Mouse (Mus musculus) ES-E14 (cell line): ENCODE measurements around the gene Frem3.

Source experiments
- CHD2 ChIP-seq: IDR thresholded peaks from 2 replicates; pipeline ENCODE4 v1.6.1; 2014; ENCODE audit warnings: mild to moderate bottlenecking, low read depth, low read length, inconsistent platforms
- HCFC1 ChIP-seq: IDR thresholded peaks from 2 replicates; pipeline ENCODE4 v1.6.1; 2012; ENCODE audit warnings: low read length, inconsistent platforms, borderline replicate concordance; ENCODE audit not compliant: insufficient read depth
- MAFK ChIP-seq: IDR thresholded peaks from 2 replicates; pipeline ENCODE4 v1.6.1; 2014; ENCODE audit warnings: mild to moderate bottlenecking, low read depth, low read length, inconsistent platforms; ENCODE audit not compliant: insufficient read depth
- ZC3H11A ChIP-seq: IDR thresholded peaks from 2 replicates; pipeline ENCODE4 v1.6.1; 2012; ENCODE audit warnings: low read depth, mild to moderate bottlenecking, inconsistent platforms, low read length, borderline replicate concordance
- ZNF384 ChIP-seq: IDR thresholded peaks from 2 replicates; pipeline ENCODE4 v1.6.1; 2012; ENCODE audit warnings: low read depth, low read length, inconsistent platforms

GRCm38 (mm10) chr8:80739932-80740331 lies 129.1 kb downstream of the Frem3 start:
- TF ChIP-seq HCFC1, result no peak
- TF ChIP-seq ZNF384, result no peak
- no peak for TF ChIP-seq MAFK
- no peak for TF ChIP-seq ZC3H11A
- no peak for TF ChIP-seq CHD2
